Mouse (Mus musculus): ENCODE results near the gene Slc39a5. TPM values are rescaled to one million over a fixed set of nuclear protein-coding genes. Genes with fewer than 3 reads are reported as not detected.

Gene Slc39a5
- total and polyA plus RNA-seq, 3 experiments = not detected

DNA sequence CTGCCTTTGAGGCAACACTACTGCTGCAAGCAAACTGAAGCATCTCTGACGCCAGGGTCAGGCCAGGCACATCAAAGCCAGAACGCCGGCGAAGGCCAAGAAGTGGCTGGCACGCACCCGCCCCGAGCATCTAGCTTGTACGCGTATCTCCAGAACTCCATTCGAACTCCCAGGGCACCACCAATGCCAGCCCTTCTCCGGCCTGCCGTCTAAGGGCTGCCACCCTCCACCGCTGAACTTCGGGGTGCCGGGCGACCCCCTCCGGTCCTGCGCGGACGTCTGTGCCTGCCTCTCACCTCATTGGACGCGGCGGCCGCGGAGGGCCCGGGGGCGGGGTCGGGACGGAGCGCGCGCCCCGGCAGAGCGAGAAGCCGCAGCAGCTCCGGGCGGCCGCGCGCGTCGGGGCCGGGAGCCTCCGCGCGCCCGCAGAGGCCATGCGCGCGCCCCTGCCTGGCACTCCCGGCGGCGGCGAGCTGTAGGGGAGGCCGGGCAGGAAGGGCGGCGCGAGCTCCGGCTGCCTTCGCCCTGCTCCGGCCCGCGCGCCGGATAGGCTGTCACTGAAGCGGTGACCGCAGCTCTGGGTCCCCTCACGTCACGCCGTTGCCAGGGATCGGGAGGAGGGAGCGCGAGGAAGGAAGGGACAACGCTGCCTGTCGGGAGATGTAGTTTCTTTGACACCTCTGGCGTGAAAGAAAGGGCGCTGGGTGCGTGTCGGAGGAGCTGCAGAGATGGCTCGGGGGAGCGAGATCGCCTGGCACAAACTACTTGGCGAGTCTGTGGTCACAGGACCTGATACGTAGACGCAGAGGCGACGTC lies 32.4 kb downstream of the Slc39a5 start, which contains the start of gene Coq10a:
Gene Coq10a (minus strand): TSS at position 596 of the 816 bp plus-strand sequence.
- intact Hi-C loops (cut with DNase I) = no loop called here

DNA sequence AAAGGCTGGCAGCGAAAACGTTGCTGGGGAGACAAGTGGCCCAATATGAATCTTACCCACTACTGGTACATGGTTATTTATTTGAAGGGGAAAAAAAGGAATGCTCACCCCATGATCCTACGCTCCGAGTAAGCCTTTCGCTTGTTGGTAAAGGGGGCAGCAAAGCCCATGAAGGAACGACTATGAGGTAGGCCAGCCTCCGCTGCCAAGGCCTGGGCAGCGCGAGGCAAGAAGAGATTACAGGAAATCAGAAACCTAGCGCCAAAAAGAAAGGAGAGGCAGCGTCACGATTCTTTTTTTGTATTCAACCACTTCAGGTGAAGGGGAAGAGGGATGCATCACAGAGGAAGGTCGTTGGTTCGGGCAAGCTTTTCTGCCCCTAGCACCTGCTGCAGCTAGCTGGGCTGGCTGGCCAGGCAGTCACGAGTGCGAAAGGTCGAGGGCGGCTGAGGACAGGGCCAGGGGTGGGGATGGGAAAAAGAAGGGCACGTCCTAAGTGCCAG lies 33.1 kb downstream of the Slc39a5 start:
- Histone ChIP-seq H3K4me1 (ENCODE audit: control insufficient read depth, insufficient read depth, low read length) (peaks cover 8% of the 10 kb centered on the region), H3K4me3 (peak overlapping the region; percentile 74), H3K27ac (peak overlapping the region; percentile 98), H3K36me3 (ENCODE audit: control insufficient read depth, insufficient read depth, low read length) (peaks cover 17% of the 10 kb centered on the region), H3K79me2 (replicated peaks; ENCODE audit: control insufficient read depth, insufficient read depth, low read length) (no peaks in the 10 kb centered on the region), H3K9ac (ENCODE audit: low read depth, low read length) (peak overlapping the region; percentile 80), H3K27me3 (ENCODE audit: control insufficient read depth, insufficient read depth, low read length) (no peaks in the 10 kb centered on the region)
- 12% methylated on average over 19 of the region's 19 CpGs for WGBS
- DNase-seq = no peak
- intact Hi-C loops (cut with DNase I) = no loop called here
- TF ChIP-seq EP300 (IDR thresholded peaks at IDR 0.05; ENCODE audit: insufficient read depth, low read depth, low read length) (peak; percentile 61; the same call in 1 of the 2 replicates), CTCF (IDR thresholded peaks at IDR 0.05) (no peak), POLR2A (IDR thresholded peaks at IDR 0.05; ENCODE audit: insufficient read depth, low read depth, low read length) (no peak)

More for the DNA sequence above, 32.4 kb downstream of the Slc39a5 start, which contains the start of gene Coq10a:
- H3K9ac ChIP-seq (ENCODE audit: low read depth, low read length) = peak within 1 kb of the TSS; percentile 80
- H3K79me2 ChIP-seq (replicated peaks; ENCODE audit: control insufficient read depth, insufficient read depth, low read length) = no peaks in the 10 kb centered on the region
- peak within 1 kb of the TSS; percentile 98 for H3K27ac ChIP-seq
- H3K36me3 ChIP-seq (ENCODE audit: control insufficient read depth, insufficient read depth, low read length) = peaks cover 10% of the 10 kb centered on the region
- TF ChIP-seq POLR2A (IDR thresholded peaks at IDR 0.05; ENCODE audit: insufficient read depth, low read depth, low read length) = peak; percentile 96
- TF ChIP-seq EP300 (IDR thresholded peaks at IDR 0.05; ENCODE audit: insufficient read depth, low read depth, low read length) = peak; percentile 82
- TF ChIP-seq CTCF (IDR thresholded peaks at IDR 0.05) = no peak
- under 1% methylated on average over 87 of the region's 87 CpGs for WGBS
- DNase-seq = peak; percentile 93 to 97
- H3K4me1 ChIP-seq (ENCODE audit: control insufficient read depth, insufficient read depth, low read length) = peaks cover 9% of the 10 kb centered on the region
- H3K27me3 ChIP-seq (ENCODE audit: control insufficient read depth, insufficient read depth, low read length) = no peaks in the 10 kb centered on the region
- peak within 1 kb of the TSS; percentile 74 for H3K4me3 ChIP-seq

DNA sequence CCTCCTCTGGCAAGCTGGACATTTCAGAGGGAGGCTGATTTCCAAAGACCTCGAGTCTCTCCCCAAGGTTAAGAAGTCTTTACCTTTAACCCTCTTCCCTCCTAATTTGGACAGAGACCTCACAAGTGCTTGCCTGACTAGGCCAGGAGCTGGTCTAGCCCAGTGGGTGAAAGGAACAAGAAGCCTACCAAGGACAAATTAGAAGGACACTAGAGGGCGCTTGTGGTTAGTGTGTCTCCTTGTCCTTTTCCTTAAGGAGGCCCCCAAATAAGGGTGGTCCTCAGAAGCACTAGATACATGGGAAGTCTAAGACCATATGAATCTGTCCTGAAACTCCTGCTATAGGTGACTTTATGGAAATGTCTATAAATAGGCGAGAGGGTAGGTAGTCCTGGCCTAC lies 38.5 kb downstream of the Slc39a5 start:
- intact Hi-C loops (cut with DNase I) = loop anchor here (5.0 kb wide), 1 partner anchor 95 kb away; the partner anchor contains the start of gene Smarcc2
- no peak for TF ChIP-seq EP300 (IDR thresholded peaks at IDR 0.05; ENCODE audit: insufficient read depth, low read depth, low read length)
- TF ChIP-seq POLR2A (IDR thresholded peaks at IDR 0.05; ENCODE audit: insufficient read depth, low read depth, low read length) = 0 out of 2 replicates have a peak, but pooled peaks have one; percentile 19
- TF ChIP-seq CTCF (IDR thresholded peaks at IDR 0.05) = peak; percentile 73
- DNase-seq = peak in 1 of 2 experiments; percentile 39
- H3K4me1 ChIP-seq (ENCODE audit: control insufficient read depth, insufficient read depth, low read length) = 0 out of 2 replicates have a peak, but pooled peaks cover 1% of the 10 kb centered on the region
- H3K4me3 ChIP-seq = no peak overlapping the region
- peaks cover 26% of the 10 kb centered on the region for H3K36me3 ChIP-seq (ENCODE audit: control insufficient read depth, insufficient read depth, low read length)
- no peak overlapping the region for H3K9ac ChIP-seq (ENCODE audit: low read depth, low read length)
- WGBS = 40% methylated on average over 3 of the region's 3 CpGs
- H3K79me2 ChIP-seq (replicated peaks; ENCODE audit: control insufficient read depth, insufficient read depth, low read length) = no peaks in the 10 kb centered on the region
- no peaks in the 10 kb centered on the region for H3K27me3 ChIP-seq (ENCODE audit: control insufficient read depth, insufficient read depth, low read length)
- H3K27ac ChIP-seq = peak overlapping the region; percentile 68

DNA sequence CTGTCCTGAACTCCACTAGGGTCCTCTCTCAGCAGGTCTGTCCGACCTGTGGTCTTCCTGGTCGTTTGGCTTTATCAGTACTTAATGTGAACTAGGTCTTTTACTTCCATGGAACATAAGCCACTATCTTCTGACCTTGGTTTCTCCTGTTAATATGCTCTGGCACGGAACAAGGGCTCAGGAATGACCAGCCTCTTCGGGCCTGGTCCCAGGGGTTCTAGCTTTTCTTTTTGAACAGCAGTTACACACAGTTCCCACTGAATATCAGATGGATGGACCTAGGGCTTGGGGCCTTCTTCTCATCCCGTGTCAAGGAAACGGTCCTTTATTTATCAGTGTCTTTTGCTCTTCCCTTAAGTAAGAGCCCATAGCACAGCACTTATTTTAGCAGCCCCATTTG lies 39.2 kb downstream of the Slc39a5 start:
- 60% methylated on average over 6 of the region's 6 CpGs for WGBS
- peak in 1 of 2 experiments; percentile 17 for DNase-seq
- Histone ChIP-seq H3K79me2 (replicated peaks; ENCODE audit: control insufficient read depth, insufficient read depth, low read length) (no peaks in the 10 kb centered on the region), H3K4me3 (no peak overlapping the region), H3K4me1 (ENCODE audit: control insufficient read depth, insufficient read depth, low read length) (0 out of 2 replicates have a peak, but pooled peaks cover 1% of the 10 kb centered on the region), H3K27me3 (ENCODE audit: control insufficient read depth, insufficient read depth, low read length) (no peaks in the 10 kb centered on the region), H3K36me3 (ENCODE audit: control insufficient read depth, insufficient read depth, low read length) (peaks cover 21% of the 10 kb centered on the region), H3K9ac (ENCODE audit: low read depth, low read length) (no peak overlapping the region), H3K27ac (peak overlapping the region; percentile 68)
- TF ChIP-seq POLR2A (IDR thresholded peaks at IDR 0.05; ENCODE audit: insufficient read depth, low read depth, low read length) (0 out of 2 replicates have a peak, but pooled peaks have one; percentile 31), EP300 (IDR thresholded peaks at IDR 0.05; ENCODE audit: insufficient read depth, low read depth, low read length) (no peak), CTCF (IDR thresholded peaks at IDR 0.05) (no peak)
- intact Hi-C loops (cut with DNase I) = loop anchor here (5.0 kb wide), 1 partner anchor 95 kb away; the partner anchor contains the start of gene Smarcc2

DNA sequence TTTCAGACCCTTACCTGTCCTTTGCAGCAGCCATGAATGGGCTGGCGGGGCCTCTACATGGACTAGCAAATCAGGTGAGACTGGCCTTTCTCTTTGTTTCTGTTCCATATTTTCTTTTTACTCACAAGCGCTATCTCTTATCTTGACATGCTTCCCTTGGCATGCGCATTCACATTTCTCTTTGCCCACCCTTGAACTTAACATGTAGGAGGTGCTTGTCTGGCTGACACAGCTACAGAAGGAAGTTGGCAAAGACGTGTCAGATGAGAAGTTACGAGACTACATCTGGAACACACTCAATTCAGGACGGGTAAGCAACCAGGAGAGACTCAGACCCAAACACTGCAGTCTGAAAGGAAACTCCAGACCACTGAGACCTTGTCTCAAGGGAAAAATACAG lies 41.8 kb downstream of the Slc39a5 start:
- Histone ChIP-seq H3K27ac (no peak overlapping the region), H3K36me3 (ENCODE audit: control insufficient read depth, insufficient read depth, low read length) (peaks cover 18% of the 10 kb centered on the region), H3K9ac (ENCODE audit: low read depth, low read length) (no peak overlapping the region), H3K4me3 (no peak overlapping the region), H3K79me2 (replicated peaks; ENCODE audit: control insufficient read depth, insufficient read depth, low read length) (no peaks in the 10 kb centered on the region), H3K4me1 (ENCODE audit: control insufficient read depth, insufficient read depth, low read length) (no peaks in the 10 kb centered on the region), H3K27me3 (ENCODE audit: control insufficient read depth, insufficient read depth, low read length) (no peaks in the 10 kb centered on the region)
- 48% methylated on average over 6 of the region's 6 CpGs for WGBS
- no peak for DNase-seq
- TF ChIP-seq POLR2A (IDR thresholded peaks at IDR 0.05; ENCODE audit: insufficient read depth, low read depth, low read length) (no peak), CTCF (IDR thresholded peaks at IDR 0.05) (no peak), EP300 (IDR thresholded peaks at IDR 0.05; ENCODE audit: insufficient read depth, low read depth, low read length) (no peak)
- intact Hi-C loops (cut with DNase I) = no loop called here

All from heart, adult 2 months (tissue).